9 mouse cellular contexts compared by ENCODE assay signal in the genomic region with DNA sequence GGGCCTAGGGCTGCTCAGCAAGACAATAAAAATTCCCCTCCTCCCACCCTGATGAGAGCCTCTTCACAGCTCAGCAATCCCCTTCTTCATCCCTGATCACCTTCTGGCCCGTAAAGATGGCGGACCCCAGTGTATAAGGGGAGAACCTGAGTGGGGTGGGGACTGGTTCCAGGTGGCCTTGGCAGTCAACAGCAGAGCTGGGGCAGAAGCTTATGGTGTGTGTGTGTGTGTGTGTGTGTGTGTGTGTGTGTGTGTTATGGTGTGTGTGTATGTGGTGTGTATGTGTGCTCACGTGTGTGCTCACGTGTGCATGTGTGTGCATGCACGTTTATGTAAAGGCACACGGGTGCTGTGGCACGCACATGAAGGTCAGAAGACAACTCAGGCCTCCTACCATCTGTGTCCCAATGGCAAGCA. TPM values are rescaled to one million over a fixed set of nuclear protein-coding genes. Genes with fewer than 3 reads are reported as not detected.
A peak's percentile ranks its signal among the peaks of the same experiment; 100 is the strongest.
DNase-seq lines count a peak whose midpoint lies in the region; ATAC-seq and TF ChIP-seq lines count a peak whose summit lies in the region.
"Had no signal": no experiment of that assay in that cellular context is flagged by ENCODE, and none has a peak within 500 bp of the region (broad histone marks: within the 10 kb centered on the region; RNA-seq: fewer than 3 reads in every experiment).

No protein-coding gene starts in this region.

- DNase-seq in lung, adult 2 months = no peak
- DNase-seq in lung, postnatal 10 days = no peak
- no peak for DNase-seq in limb, embryonic 14.5 days (ENCODE audit: low spot score)
- DNase-seq in spleen, postnatal 10 days (ENCODE audit: low spot score in 2 of 2) = peak; percentile 56 to 59
- no peak for DNase-seq in frontal cortex, postnatal 14 days (ENCODE audit: low spot score in 2 of 2)
- no peak for DNase-seq in urinary bladder, postnatal 25 days (ENCODE audit: low spot score)
- DNase-seq in layer of hippocampus, adult 18-20 months (ENCODE audit: low spot score in 2 of 2) = no peak

- TF ChIP-seq CTCF in lung, adult 2 months (IDR thresholded peaks at IDR 0.05; ENCODE audit: insufficient read depth, low read length) = no peak

- peak overlapping the region; percentile 95 for H3K4me3 ChIP-seq in lung, adult 2 months (replicated peaks; ENCODE audit: extremely low read depth, low read depth, low read length)
- peak overlapping the region; percentile 52 for H3K4me3 ChIP-seq in embryonic facial prominence, embryonic 15.5 days (replicated peaks)
- H3K4me3 ChIP-seq in limb, embryonic 14.5 days (replicated peaks; ENCODE audit: low read length) = peak overlapping the region; percentile 44

- 0 out of 2 replicates have a peak, but pooled peaks cover 2% of the 10 kb centered on the region for H3K27me3 ChIP-seq in embryonic facial prominence, embryonic 15.5 days
- no peaks in the 10 kb centered on the region for H3K27me3 ChIP-seq in limb, embryonic 14.5 days (ENCODE audit: control insufficient read depth, insufficient read depth, low read length)

- 41% methylated on average over 7 of the region's 7 CpGs for WGBS in lung, adult 2 months
- 81% methylated on average over 7 of the region's 7 CpGs for WGBS in embryonic facial prominence, embryonic 15.5 days
- WGBS in limb, embryonic 14.5 days = 78% methylated on average over 7 of the region's 7 CpGs

- no peaks in the 10 kb centered on the region for H3K9me3 ChIP-seq in embryonic facial prominence, embryonic 15.5 days (replicated peaks)
- H3K9me3 ChIP-seq in limb, embryonic 14.5 days (ENCODE audit: control insufficient read depth, low read length) = no peaks in the 10 kb centered on the region

- ATAC-seq in embryonic facial prominence, embryonic 15.5 days (ENCODE audit: insufficient number of reproducible peaks, low FRiP score, low TSS enrichment, low read depth) = no peak
- ATAC-seq in limb, embryonic 14.5 days (ENCODE audit: low FRiP score, low read depth) = no peak

- H3K27ac ChIP-seq in embryonic facial prominence, embryonic 15.5 days (replicated peaks) = peak overlapping the region; percentile 56; the same call in 1 of the 2 replicates
- peak overlapping the region; percentile 76; the same call in 1 of the 2 replicates for H3K27ac ChIP-seq in limb, embryonic 14.5 days (replicated peaks; ENCODE audit: low read depth, low read length)

- 0 out of 2 replicates have a peak overlapping the region, but pooled peaks have one; percentile 1 for H3K9ac ChIP-seq in embryonic facial prominence, embryonic 15.5 days
- H3K9ac ChIP-seq in limb, embryonic 14.5 days (ENCODE audit: low read depth, low read length, severe bottlenecking) = no peak overlapping the region

- peak overlapping the region; percentile 93 for H3K4me2 ChIP-seq in embryonic facial prominence, embryonic 15.5 days (replicated peaks)
- H3K4me2 ChIP-seq in limb, embryonic 14.5 days (replicated peaks; ENCODE audit: low read depth, low read length, severe bottlenecking) = peak overlapping the region; percentile 95

- peaks cover 22% of the 10 kb centered on the region; the same call in 1 of the 2 replicates for H3K36me3 ChIP-seq in embryonic facial prominence, embryonic 15.5 days
- H3K36me3 ChIP-seq in limb, embryonic 14.5 days (ENCODE audit: control insufficient read depth, insufficient read depth, low read length) = peaks cover 17% of the 10 kb centered on the region

- H3K4me1 ChIP-seq in lung, adult 2 months (ENCODE audit: control insufficient read depth, insufficient read depth, low read length) = peaks cover 19% of the 10 kb centered on the region
- peaks cover 46% of the 10 kb centered on the region for H3K4me1 ChIP-seq in embryonic facial prominence, embryonic 15.5 days
- peaks cover 27% of the 10 kb centered on the region for H3K4me1 ChIP-seq in limb, embryonic 14.5 days (ENCODE audit: control insufficient read depth, insufficient read depth, low read length)

- peak; percentile 65; the same call in 1 of the 2 replicates for TF ChIP-seq POLR2A in lung, adult 2 months (IDR thresholded peaks at IDR 0.05; ENCODE audit: borderline replicate concordance, extremely low read depth, low read depth, low read length)
- TF ChIP-seq POLR2A in limb, embryonic 14.5 days (IDR thresholded peaks at IDR 0.05; ENCODE audit: borderline replicate concordance, extremely low read depth, insufficient read depth, insufficient read length) = no peak

RNA-seq across cellular contexts. Expression of a gene that starts 1.3 kb away (rescaled TPM):
- 467 and 695 TPM in 2 replicates for polyA plus RNA-seq in lung, adult 2 months (2012; rRNA removed)
- polyA plus RNA-seq in embryonic facial prominence, embryonic 15.5 days (2015; fragmentation: Nextera tagmentation; extraction: Ambion mirVana) = 227 and 228 TPM in 2 replicates
- 104 and 159 TPM in 2 replicates for polyA plus RNA-seq in limb, embryonic 14.5 days (2012; rRNA removed)
- 152 and 160 TPM in 2 replicates for polyA plus RNA-seq in limb, embryonic 14.5 days (2014; fragmentation: Nextera tagmentation; extraction: Ambion mirVana)
- 10 to 100 TPM; 60.5 to 73.3 TPM for total RNA-seq in layer of hippocampus, adult 18-20 months (2021)

RNA-seq across cellular contexts. Expression of a gene that starts 20.3 kb away (rescaled TPM):
- polyA plus RNA-seq in lung, adult 2 months (2012; rRNA removed) = 8.3 and 15.2 TPM in 2 replicates
- polyA plus RNA-seq in embryonic facial prominence, embryonic 15.5 days (2015; fragmentation: Nextera tagmentation; extraction: Ambion mirVana) = 5.4 and 9.8 TPM in 2 replicates
- 0.03 and 0.14 TPM in 2 replicates for polyA plus RNA-seq in limb, embryonic 14.5 days (2012; rRNA removed)
- polyA plus RNA-seq in limb, embryonic 14.5 days (2014; fragmentation: Nextera tagmentation; extraction: Ambion mirVana) = 0.14 TPM in 1 of 2 replicates, not detected in the other
- total RNA-seq in layer of hippocampus, adult 18-20 months (2021) = under 1 TPM; 0.36 to 0.77 TPM

RNA-seq across cellular contexts. Expression of a gene that starts 21.6 kb away (rescaled TPM):
- polyA plus RNA-seq in lung, adult 2 months (2012; rRNA removed) = 5.0 and 7.8 TPM in 2 replicates
- polyA plus RNA-seq in embryonic facial prominence, embryonic 15.5 days (2015; fragmentation: Nextera tagmentation; extraction: Ambion mirVana) = 0.17 and 0.20 TPM in 2 replicates
- polyA plus RNA-seq in limb, embryonic 14.5 days (2012; rRNA removed) = 0.10 TPM in 2 replicates
- 0.07 and 0.15 TPM in 2 replicates for polyA plus RNA-seq in limb, embryonic 14.5 days (2014; fragmentation: Nextera tagmentation; extraction: Ambion mirVana)
- total RNA-seq in layer of hippocampus, adult 18-20 months (2021) = 1 to 10 TPM; 1.9 to 2.8 TPM
- polyA plus RNA-seq: brain, embryonic 14.5 days had no signal

RNA-seq across cellular contexts. Expression of a gene that starts 42.4 kb away (rescaled TPM):
- 8.5 and 9.0 TPM in 2 replicates for polyA plus RNA-seq in lung, adult 2 months (2012; rRNA removed)
- 19.7 and 20.8 TPM in 2 replicates for polyA plus RNA-seq in embryonic facial prominence, embryonic 15.5 days (2015; fragmentation: Nextera tagmentation; extraction: Ambion mirVana)
- 13.5 and 15.5 TPM in 2 replicates for polyA plus RNA-seq in limb, embryonic 14.5 days (2012; rRNA removed)
- 22.2 and 22.3 TPM in 2 replicates for polyA plus RNA-seq in limb, embryonic 14.5 days (2014; fragmentation: Nextera tagmentation; extraction: Ambion mirVana)
- 1 to 10 TPM; 8.0 TPM for total RNA-seq in layer of hippocampus, adult 18-20 months (2021)

Comparison
In these comparisons a context has a peak if more than half of its experiments do, and no peak if none do; other contexts are left out.
1. DNase-seq: peak in spleen, postnatal 10 days (2 of 2); none in lung, adult 2 months (single experiment), lung, postnatal 10 days (single experiment), limb, embryonic 14.5 days (single experiment), frontal cortex, postnatal 14 days (0 of 2), urinary bladder, postnatal 25 days (single experiment) and layer of hippocampus, adult 18-20 months (0 of 2).
2. H3K4me3 ChIP-seq: peak in every context shown above with its lines; median percentile 95 in lung, adult 2 months; 52 in embryonic facial prominence, embryonic 15.5 days; 44 in limb, embryonic 14.5 days.